Mouse (Mus musculus): ENCODE results near the gene Etv6. TPM values are rescaled to one million over a fixed set of nuclear protein-coding genes. Genes with fewer than 3 reads are reported as not detected.

Gene Etv6
- polyA plus RNA-seq, 1 experiment = 16.3 TPM

DNA sequence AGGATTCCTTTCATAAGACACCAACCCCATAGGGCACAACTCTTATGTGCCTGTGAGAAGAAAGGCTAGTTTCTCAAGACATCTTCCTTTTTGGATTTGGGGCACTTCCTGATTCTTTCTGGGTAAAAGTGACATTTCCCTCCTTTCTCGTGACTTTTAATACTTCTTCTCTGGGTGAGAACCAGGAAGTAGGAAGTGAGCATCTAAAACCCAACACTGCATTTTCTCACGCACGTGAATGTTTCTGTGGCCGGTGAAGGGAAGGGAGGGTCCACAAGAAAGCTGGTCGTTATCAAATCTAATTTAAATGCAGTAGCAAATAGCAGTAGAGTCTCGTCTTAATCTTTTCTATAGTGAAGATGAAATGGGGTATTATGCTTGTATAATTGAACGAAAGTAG, 36.9 kb downstream of the Etv6 start:
- no peaks in the 10 kb centered on the region; the same call in 1 of the 2 replicates for H3K36me3 ChIP-seq (ENCODE audit: control insufficient read depth, insufficient read depth, low read length)
- no peaks in the 10 kb centered on the region for H3K27me3 ChIP-seq (replicated peaks; ENCODE audit: control insufficient read depth, insufficient read depth, low read length)
- TF ChIP-seq POLR2A (IDR thresholded peaks at IDR 0.05; ENCODE audit: low read depth, low read length) = no peak
- TF ChIP-seq CTCF (conservative IDR thresholded peaks at IDR 0.05; ENCODE audit: insufficient read depth, insufficient read length, low read depth, low read length) = no peak
- no peak overlapping the region for H3K4me3 ChIP-seq (ENCODE audit: insufficient read depth, low read depth, low read length)
- WGBS = 82% methylated on average over 7 of the region's 7 CpGs
- DNase-seq = no peak
- H3K4me1 ChIP-seq (ENCODE audit: control insufficient read depth, insufficient read depth, low read length) = peaks cover 5% of the 10 kb centered on the region; the same call in 1 of the 2 replicates
- no peak overlapping the region for H3K27ac ChIP-seq (ENCODE audit: insufficient read depth, low read depth, low read length)

DNA sequence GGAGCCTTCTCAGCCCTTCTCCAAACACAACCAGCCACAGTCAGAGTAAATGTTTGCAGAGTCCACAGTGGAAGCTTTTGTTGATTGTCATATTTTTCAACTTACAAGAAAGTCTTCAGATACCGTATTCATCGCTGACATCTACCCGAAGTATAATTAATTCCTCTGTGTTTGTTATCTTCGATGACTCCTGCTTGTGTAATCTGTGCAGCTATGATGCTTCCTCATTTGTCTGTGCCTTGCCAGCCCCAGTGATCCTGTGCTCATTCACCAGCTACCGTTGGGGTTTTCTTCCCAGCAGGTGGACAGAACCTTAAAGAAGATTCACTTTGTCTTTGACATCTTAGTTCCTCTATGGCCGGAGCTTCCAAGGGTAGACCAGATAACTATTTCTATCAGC, 37.4 kb downstream of the Etv6 start:
- peaks cover 5% of the 10 kb centered on the region; the same call in 1 of the 2 replicates for H3K4me1 ChIP-seq (ENCODE audit: control insufficient read depth, insufficient read depth, low read length)
- DNase-seq = no peak
- 93% methylated on average over 6 of the region's 6 CpGs for WGBS
- H3K4me3 ChIP-seq (ENCODE audit: insufficient read depth, low read depth, low read length) = no peak overlapping the region
- TF ChIP-seq POLR2A (IDR thresholded peaks at IDR 0.05; ENCODE audit: low read depth, low read length) = no peak
- no peak for TF ChIP-seq CTCF (conservative IDR thresholded peaks at IDR 0.05; ENCODE audit: insufficient read depth, insufficient read length, low read depth, low read length)
- H3K36me3 ChIP-seq (ENCODE audit: control insufficient read depth, insufficient read depth, low read length) = no peaks in the 10 kb centered on the region; the same call in 1 of the 2 replicates
- H3K27me3 ChIP-seq (replicated peaks; ENCODE audit: control insufficient read depth, insufficient read depth, low read length) = no peaks in the 10 kb centered on the region
- no peak overlapping the region for H3K27ac ChIP-seq (ENCODE audit: insufficient read depth, low read depth, low read length)

DNA sequence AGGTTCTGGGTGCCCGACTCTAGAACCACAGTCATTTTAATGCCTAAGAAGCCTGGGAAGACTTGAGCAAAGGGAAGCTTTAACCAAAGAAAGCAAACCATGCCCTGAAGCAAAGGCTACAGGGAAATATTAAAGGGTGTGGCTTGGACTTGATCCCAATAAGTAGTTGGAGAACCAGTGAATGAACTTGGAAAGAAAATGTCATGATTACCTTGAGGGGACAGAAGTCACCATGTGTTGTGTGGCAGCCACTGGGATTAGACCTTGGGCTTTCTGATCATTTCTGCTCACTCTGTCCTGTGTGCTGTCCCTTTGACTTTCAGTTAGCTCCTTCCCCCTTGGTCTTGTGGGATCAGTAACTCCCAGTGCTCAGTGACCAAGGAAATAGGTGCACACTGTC, 38.9 kb downstream of the Etv6 start:
- peaks cover 5% of the 10 kb centered on the region; the same call in 1 of the 2 replicates for H3K4me1 ChIP-seq (ENCODE audit: control insufficient read depth, insufficient read depth, low read length)
- no peaks in the 10 kb centered on the region; the same call in 1 of the 2 replicates for H3K36me3 ChIP-seq (ENCODE audit: control insufficient read depth, insufficient read depth, low read length)
- WGBS = 79% methylated on average over 1 of the region's 1 CpGs
- TF ChIP-seq POLR2A (IDR thresholded peaks at IDR 0.05; ENCODE audit: low read depth, low read length) (no peak), CTCF (conservative IDR thresholded peaks at IDR 0.05; ENCODE audit: insufficient read depth, insufficient read length, low read depth, low read length) (no peak)
- H3K27ac ChIP-seq (ENCODE audit: insufficient read depth, low read depth, low read length) = peak overlapping the region; percentile 51; the same call in 1 of the 2 replicates
- H3K27me3 ChIP-seq (replicated peaks; ENCODE audit: control insufficient read depth, insufficient read depth, low read length) = no peaks in the 10 kb centered on the region
- DNase-seq = peak; percentile 63
- H3K4me3 ChIP-seq (ENCODE audit: insufficient read depth, low read depth, low read length) = no peak overlapping the region

DNA sequence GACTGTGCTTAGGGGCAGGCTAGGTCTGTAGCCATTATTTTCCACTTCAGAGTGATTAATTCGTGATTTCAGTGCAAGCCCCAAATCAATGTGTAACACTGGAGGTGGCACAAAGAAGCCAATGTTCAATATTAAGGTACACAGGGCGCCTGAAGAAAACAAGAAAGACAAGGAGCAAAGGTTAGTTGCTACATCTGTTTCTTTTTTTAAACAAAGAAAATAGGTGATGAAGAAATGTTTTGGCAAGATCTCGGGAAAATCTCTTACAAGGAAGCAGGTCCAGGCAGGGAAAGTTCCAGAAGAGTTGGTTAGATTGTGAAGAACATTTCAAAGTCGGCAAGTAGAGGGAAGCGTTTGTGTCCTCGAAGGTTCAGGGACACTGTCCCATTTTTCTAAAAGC, 39.5 kb downstream of the Etv6 start:
- DNase-seq = peak; percentile 54
- WGBS = 75% methylated on average over 6 of the region's 6 CpGs

DNA sequence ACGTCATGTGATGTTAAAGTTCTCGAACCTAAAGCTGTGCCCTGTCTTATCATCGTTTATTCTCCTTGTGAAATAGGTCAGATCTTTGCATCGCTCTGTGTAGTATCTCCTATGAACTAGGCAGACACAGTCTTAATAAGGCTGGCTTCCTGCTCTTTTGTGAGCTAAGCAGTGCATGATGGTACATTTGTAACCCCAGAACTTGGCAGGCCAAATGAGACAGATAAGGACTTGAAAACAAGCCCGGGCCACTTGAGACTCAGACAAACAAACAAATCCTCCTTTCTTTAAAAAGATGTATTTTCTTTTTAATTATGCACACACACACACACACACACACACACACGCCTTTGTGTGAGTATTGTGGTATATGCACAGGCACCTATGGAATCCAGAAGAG, 42.5 kb downstream of the Etv6 start:
- H3K4me3 ChIP-seq (ENCODE audit: insufficient read depth, low read depth, low read length) = no peak overlapping the region
- no peak overlapping the region for H3K27ac ChIP-seq (ENCODE audit: insufficient read depth, low read depth, low read length)
- H3K36me3 ChIP-seq (ENCODE audit: control insufficient read depth, insufficient read depth, low read length) = no peaks in the 10 kb centered on the region; the same call in 1 of the 2 replicates
- H3K4me1 ChIP-seq (ENCODE audit: control insufficient read depth, insufficient read depth, low read length) = peaks cover 3% of the 10 kb centered on the region; the same call in 1 of the 2 replicates
- TF ChIP-seq POLR2A (IDR thresholded peaks at IDR 0.05; ENCODE audit: low read depth, low read length) = no peak
- TF ChIP-seq CTCF (conservative IDR thresholded peaks at IDR 0.05; ENCODE audit: insufficient read depth, insufficient read length, low read depth, low read length) = no peak
- no peaks in the 10 kb centered on the region for H3K27me3 ChIP-seq (replicated peaks; ENCODE audit: control insufficient read depth, insufficient read depth, low read length)
- DNase-seq = peak; percentile 31
- WGBS = 81% methylated on average over 6 of the region's 6 CpGs

More for the DNA sequence above, 39.5 kb downstream of the Etv6 start:
- H3K4me3 ChIP-seq (ENCODE audit: insufficient read depth, low read depth, low read length) = no peak overlapping the region
- peak overlapping the region; percentile 50; the same call in 1 of the 2 replicates for H3K27ac ChIP-seq (ENCODE audit: insufficient read depth, low read depth, low read length)
- no peaks in the 10 kb centered on the region; the same call in 1 of the 2 replicates for H3K36me3 ChIP-seq (ENCODE audit: control insufficient read depth, insufficient read depth, low read length)
- H3K4me1 ChIP-seq (ENCODE audit: control insufficient read depth, insufficient read depth, low read length) = peaks cover 3% of the 10 kb centered on the region; the same call in 1 of the 2 replicates
- no peak for TF ChIP-seq POLR2A (IDR thresholded peaks at IDR 0.05; ENCODE audit: low read depth, low read length)
- H3K27me3 ChIP-seq (replicated peaks; ENCODE audit: control insufficient read depth, insufficient read depth, low read length) = no peaks in the 10 kb centered on the region

DNA sequence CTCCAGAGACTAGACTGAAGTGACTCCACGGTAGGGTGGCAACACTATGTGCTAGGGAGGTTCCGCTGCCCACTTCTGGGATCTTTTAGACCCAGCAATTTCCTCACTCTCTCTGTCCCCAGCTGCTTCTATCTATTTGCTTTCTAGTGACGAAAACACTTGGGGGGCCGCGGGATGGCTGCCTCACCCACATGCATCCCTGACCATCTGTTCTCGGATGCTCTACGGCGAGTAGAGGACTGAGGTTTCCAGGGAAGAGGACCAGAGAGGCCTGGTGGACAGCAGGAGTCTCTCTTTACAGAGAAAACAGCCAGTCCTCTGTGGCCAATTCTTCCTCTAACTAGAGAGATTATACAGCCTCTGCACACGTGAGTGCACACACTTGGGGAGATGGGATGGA, 43.6 kb downstream of the Etv6 start:
- no peaks in the 10 kb centered on the region for H3K27me3 ChIP-seq (replicated peaks; ENCODE audit: control insufficient read depth, insufficient read depth, low read length)
- DNase-seq = no peak
- TF ChIP-seq CTCF (conservative IDR thresholded peaks at IDR 0.05; ENCODE audit: insufficient read depth, insufficient read length, low read depth, low read length) = no peak
- no peak for TF ChIP-seq POLR2A (IDR thresholded peaks at IDR 0.05; ENCODE audit: low read depth, low read length)
- peaks cover 2% of the 10 kb centered on the region; the same call in 1 of the 2 replicates for H3K4me1 ChIP-seq (ENCODE audit: control insufficient read depth, insufficient read depth, low read length)
- H3K4me3 ChIP-seq (ENCODE audit: insufficient read depth, low read depth, low read length) = no peak overlapping the region
- 85% methylated on average over 9 of the region's 9 CpGs for WGBS
- H3K27ac ChIP-seq (ENCODE audit: insufficient read depth, low read depth, low read length) = no peak overlapping the region
- H3K36me3 ChIP-seq (ENCODE audit: control insufficient read depth, insufficient read depth, low read length) = no peaks in the 10 kb centered on the region

DNA sequence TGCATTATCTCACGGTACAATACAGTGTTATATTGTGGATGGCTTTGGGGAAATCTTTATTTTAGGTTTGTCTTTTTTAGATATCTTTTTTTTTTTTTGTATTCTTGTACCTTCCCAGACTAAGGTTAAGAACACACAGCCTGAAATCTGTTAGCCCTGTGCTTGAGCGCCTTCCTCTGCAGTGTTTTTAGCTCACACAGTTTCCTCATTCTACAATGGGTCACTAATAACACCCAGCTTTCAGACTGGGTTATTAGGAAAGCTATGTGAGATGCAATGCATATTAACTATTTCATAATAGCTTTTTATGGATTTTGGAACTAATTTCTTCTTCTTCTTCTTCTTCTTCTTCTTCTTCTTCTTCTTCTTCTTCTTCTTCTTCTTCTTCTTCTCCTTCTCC, 44.1 kb downstream of the Etv6 start:
- no peak for TF ChIP-seq CTCF (conservative IDR thresholded peaks at IDR 0.05; ENCODE audit: insufficient read depth, insufficient read length, low read depth, low read length)
- TF ChIP-seq POLR2A (IDR thresholded peaks at IDR 0.05; ENCODE audit: low read depth, low read length) = no peak
- Histone ChIP-seq H3K27me3 (replicated peaks; ENCODE audit: control insufficient read depth, insufficient read depth, low read length) (no peaks in the 10 kb centered on the region), H3K4me3 (ENCODE audit: insufficient read depth, low read depth, low read length) (no peak overlapping the region), H3K36me3 (ENCODE audit: control insufficient read depth, insufficient read depth, low read length) (no peaks in the 10 kb centered on the region), H3K27ac (ENCODE audit: insufficient read depth, low read depth, low read length) (no peak overlapping the region), H3K4me1 (ENCODE audit: control insufficient read depth, insufficient read depth, low read length) (no peaks in the 10 kb centered on the region; the same call in 1 of the 2 replicates)
- 84% methylated on average over 2 of the region's 2 CpGs for WGBS
- DNase-seq = no peak

Measured in kidney, adult 2 months (tissue).